Mouse (Mus musculus): ENCODE measurements around the gene Nmnat1. TPM values are rescaled to one million over a fixed set of nuclear protein-coding genes. Genes with fewer than 3 reads are reported as not detected.

The Nmnat1 gene
- total RNA-seq (2021), result 1 to 10 TPM; 7.7 to 8.6 TPM
- long read RNA-seq, experiment 1, transcript Nmnat1-201 (5 exons, 1,238 nt), result major isoform, 7 of 8 reads
- long read RNA-seq, experiment 1, partial matches to known transcripts, result 0 of 8 reads
- long read RNA-seq, experiment 1, other reads (novel, unspliced or antisense), result 1 of 8 reads
- long read RNA-seq, experiment 2, partial matches to known transcripts, result 1 of 7 reads
- long read RNA-seq, experiment 2, other reads (novel, unspliced or antisense), result 1 of 7 reads

DNA sequence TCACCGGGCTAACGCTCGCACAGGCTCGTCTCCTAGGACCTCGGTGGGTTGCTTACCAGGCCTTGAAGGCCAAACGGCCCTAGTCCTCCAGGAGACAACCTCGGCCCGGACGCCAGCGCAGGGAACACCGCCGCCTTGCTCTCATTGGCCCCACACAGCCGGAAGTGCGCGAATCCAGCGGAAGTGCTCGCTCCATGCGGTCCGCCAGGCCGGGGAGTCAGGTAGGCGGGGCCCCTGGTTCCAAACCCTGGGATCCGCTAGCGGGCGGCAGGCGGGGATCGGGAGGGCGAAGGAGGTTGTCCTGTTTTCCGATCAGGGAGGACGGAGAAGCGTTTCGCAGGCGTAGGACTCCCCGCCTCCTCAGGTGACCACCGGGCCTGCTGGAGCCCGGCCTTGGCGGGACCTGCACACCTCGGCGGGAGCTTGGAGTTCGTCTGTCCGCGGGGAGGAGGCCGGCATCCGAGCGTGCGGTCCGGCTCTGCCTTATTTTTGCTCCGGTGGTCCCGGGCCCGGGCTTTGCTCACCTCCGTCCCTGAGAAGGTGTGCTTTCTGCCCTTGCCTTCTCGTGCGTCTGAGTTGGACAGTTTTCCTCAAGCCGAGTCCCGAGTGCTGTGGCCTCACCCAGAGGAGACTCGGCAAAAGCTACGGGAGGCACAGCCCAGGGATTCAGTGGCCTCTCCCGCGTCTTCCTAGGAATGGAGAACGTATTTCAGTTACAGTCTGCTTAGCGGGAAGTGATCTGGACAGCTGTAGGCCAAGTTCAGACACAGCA, at the start of gene Nmnat1, which contains the start of gene Lzic:
Gene Nmnat1 (minus strand): TSS at position 150 of the 772 bp plus-strand sequence.
Gene Lzic (plus strand): TSS at position 177 of the 772 bp plus-strand sequence.
- intact Hi-C loops (cut with DNase I), result loop anchor here (5.0 kb wide), 1 partner anchor 62 kb away; no protein-coding TSS in a partner anchor
- DNase-seq (ENCODE audit: low spot score in 2 of 2), result peak; percentile 91 to 93

DNA sequence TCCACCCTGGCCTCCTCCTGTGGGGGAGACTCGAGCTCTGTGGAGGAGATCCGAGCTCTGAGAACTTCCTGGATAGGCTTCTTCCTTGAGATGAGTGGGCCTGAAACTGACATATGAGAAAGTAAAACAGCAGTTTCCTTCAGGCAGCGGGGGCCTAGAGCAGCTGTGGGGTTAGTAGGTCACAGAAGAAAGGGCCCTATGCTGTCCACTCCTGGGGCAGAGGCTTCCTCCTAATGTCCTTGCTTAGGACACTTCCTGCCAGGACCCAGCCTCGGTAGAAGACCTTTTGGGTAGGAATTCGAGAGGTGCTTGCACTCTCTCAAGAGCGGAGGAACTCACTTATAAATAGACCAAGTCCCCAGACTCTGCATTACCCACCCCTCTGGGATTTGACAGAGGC, 44.7 kb upstream of the Nmnat1 start:
- DNase-seq (ENCODE audit: low spot score in 2 of 2), result no peak
- intact Hi-C loops (cut with DNase I), result no loop called here

DNA sequence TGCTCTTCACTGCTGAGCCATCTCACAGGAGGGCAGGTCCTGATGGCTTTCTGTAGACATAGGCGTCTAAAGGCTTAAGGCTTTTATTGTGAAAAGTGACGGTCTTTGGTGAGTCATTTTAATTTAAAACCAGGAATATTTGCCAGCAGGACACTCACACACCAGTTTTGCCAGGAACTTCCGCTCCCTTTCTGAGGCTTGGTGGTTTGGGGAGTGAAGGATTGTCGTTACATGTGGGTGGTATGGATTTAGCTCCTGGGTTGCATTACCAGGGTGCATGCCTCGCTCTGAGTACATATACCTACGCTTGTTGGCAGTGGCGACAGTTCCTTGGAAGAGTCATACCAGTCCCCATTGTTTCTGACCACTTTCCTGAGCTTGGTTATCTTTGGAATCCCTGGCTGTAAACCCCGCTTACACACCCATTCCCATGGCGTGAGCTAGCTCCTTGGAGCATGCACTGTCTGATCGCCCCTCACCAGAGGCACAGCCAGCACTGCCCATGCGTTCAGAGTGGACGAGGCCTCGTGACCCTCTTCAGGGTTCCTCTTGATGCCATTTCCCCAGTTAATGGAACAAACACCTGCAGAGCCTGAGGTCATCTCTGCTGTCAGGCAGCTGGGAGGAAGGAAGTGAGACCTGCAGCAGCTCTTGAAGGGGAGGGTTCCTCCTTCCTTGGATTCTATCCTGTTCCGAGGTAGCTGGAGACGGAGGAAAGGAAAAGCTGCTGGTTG, 42.8 kb upstream of the Nmnat1 start:
- DNase-seq (ENCODE audit: low spot score in 2 of 2), result no peak
- intact Hi-C loops (cut with DNase I), result no loop called here

DNA sequence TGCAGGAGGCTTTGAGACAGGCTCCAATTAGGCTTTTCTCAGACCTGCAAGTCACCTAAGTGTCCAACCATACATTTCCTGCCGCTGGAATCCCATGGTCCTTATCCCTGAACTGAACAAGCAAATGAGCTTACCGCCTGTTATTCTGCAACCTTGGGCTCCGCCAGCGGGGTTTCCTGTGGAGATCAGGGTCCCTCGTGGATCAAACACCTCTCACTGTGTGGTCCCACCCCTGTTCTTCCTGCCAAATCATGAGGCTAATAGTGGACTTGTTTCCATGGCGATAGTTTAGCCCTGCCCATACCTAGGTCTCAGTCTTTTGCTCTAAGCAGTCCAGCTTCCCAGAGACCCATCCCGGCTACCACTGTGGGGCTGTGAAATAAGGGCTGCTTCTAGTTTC, 41.3 kb upstream of the Nmnat1 start:
- intact Hi-C loops (cut with DNase I), result no loop called here

DNA sequence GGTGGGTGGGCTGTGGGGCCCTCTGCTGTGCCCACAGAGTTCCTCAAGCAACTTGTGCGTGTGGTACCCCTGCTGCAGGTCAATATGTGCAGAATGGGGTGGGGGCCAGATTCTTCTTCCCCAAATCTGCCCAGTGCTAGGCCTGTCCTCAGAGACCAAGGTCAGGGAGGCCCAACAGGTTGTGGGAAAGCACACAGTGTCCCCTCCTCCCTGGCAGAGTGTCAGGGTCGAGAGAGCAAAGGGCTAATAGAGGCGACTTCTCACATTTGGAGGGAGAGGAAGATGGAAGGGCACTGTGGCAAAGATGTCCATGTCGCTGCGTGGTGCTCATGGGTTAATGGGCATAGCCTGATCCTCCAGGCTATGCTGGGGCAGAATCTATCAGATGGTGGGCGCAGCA, 40.8 kb upstream of the Nmnat1 start:
- intact Hi-C loops (cut with DNase I), result no loop called here

More for the DNA sequence above, 41.3 kb upstream of the Nmnat1 start:
- no peak for DNase-seq (ENCODE audit: low spot score in 2 of 2)

DNA sequence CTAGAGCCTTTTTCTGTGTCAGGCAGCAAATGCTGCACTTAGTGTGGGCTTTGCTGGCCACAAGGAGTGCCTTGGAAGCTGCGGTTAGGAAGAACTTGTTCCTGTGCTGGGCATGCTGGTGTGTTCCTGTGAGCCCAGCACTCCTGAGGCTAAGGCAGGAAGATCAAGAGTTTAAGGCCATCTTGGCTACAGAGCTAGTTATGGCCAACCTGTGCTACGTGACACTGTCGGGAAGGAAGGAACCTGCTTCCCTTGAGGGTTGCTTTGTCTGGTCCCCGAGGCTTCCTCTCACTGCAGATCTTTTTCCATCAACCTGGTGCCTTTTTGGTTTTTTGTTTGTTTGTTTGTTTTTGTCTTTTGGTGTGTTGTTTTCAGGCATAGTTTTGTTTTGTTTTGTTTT, 40.2 kb upstream of the Nmnat1 start:
- no peak for DNase-seq (ENCODE audit: low spot score in 2 of 2)
- intact Hi-C loops (cut with DNase I), result no loop called here

More for the DNA sequence above, 40.8 kb upstream of the Nmnat1 start:
- DNase-seq (ENCODE audit: low spot score in 2 of 2), result no peak

DNA sequence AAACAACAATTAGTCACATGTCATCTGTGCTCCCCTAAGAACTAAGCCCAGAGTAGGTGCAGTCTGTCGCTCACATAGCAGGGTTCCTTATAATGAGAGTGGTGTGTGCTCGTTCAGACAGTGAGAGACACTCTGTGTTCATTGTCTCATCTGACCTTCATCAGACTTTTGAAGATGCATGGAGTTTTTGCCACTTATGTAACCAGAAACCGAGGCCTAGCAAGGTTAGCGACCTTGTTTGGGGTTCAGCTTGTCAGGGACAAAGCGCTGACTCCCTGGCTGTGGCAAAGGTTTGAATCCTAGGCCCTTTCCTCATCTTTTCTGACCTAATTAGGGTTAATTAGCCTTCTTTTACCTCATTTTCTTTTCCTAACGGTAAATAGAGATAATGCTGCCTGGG, 39.0 kb upstream of the Nmnat1 start:
- intact Hi-C loops (cut with DNase I), result no loop called here
- DNase-seq (ENCODE audit: low spot score in 2 of 2), result no peak

DNA sequence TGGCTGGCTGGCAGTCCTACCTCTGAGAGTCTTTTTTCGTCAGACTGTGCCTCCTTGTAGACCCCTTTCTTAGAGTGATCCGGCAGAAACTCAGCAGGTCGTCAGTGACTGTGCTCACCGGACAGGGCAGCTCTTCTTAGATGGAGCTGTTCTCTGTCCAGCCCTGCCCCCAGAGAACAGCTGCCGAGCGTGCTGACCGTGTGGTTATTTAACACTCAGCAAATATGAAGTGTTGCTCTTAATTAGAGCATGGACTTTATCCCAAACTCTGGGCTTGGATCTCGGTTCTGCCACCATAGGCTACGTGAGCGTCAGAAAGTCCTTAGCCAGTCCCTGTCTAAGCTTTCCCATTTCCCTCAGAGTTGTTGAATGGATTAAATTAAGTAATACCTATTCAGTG, 36.3 kb upstream of the Nmnat1 start:
- no peak for DNase-seq (ENCODE audit: low spot score in 2 of 2)

DNA sequence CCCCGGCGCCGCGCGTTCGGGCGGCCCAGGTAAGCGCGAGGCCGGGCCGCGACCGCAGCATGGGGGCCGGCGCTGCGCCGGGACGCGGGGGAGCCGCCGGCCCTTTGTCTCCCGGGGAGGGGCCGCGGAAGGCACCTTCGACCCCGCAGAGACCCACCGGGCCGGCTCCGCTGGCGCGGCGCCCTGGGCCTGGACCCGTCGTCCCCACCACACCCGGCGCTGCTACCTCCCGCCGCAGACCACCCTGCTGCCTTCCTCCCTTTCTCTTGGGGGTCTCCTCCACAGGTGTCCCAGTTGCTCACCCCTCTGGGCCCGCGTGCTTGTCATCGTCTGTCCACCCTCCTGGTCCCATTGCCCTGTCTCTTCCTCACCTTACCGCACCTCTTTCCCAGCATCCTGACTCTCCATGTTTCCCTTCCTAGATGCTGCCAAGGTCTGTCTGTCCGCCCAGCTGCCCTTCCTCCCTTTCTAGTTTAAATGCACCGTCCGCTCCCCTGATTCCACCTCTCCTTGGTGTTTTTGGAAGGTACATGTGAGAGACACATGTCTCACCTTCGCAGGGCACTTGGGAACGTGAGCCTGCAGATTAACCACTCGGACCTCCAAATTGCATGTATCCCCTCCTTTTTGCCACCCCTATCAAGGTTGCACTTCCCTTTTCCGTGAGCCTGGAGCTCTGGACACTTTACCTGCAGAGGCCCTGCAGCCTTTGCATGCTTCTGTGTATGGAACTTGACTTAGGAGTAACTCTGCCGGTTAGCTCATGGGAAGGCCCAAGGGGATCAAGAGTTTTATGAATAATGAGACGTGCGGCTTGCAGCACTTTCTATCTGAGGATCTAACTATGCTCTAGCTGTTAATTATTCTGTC, 33.6 kb upstream of the Nmnat1 start:
- no peak for DNase-seq (ENCODE audit: low spot score in 2 of 2)

More for the DNA sequence above, 36.3 kb upstream of the Nmnat1 start:
- intact Hi-C loops (cut with DNase I), result no loop called here

DNA sequence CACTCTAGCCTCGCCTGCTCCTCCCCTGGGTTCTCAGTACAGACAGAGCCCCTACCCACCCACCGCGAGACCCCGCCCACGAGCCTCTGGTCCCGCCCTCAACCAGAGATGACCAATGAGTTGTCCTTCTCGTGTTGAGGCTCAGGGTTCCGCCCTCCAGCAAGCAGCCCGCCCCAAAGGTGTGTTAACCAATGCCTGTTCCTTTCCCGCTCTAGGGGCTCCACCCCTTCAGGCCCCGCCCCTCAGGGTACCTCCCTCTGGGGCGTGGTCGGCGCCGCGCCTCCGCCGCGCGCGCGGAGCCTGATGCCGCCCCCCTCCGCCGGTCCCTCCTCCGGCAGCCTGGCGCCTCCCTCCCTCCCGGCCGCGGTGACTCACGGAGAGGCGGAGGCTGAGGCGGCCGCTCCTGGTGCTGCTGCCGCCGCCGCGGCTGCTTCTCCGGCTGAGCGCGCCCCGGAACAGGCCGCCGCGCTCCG, 32.9 kb upstream of the Nmnat1 start, which contains the start of gene Ctnnbip1:
Gene Ctnnbip1 (plus strand): TSS at position 369 of the 473 bp plus-strand sequence.
- intact Hi-C loops (cut with DNase I), result no loop called here
- peak; percentile 93 to 96 for DNase-seq (ENCODE audit: low spot score in 2 of 2)

More for the DNA sequence above, 33.6 kb upstream of the Nmnat1 start:
- intact Hi-C loops (cut with DNase I), result no loop called here

DNA sequence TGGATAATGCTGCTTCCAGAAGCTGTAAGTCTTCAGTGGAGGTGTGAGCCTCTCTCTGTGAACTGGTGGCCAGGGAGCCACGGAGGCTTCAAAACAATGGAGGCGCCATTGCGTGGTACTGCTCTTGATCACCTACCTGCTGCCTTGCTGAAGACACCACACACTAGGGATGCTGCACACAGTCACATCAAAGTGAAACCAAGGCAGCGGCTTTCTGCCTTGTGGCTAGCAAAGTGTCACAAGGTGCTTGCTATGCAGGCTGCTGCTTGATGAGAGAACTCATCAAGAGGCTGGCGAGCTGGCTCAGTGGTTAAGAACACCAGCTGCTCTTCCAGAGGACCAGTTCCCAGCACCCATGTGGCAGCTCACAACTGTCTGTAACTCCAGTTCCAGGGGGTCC, 30.7 kb upstream of the Nmnat1 start:
- intact Hi-C loops (cut with DNase I), result no loop called here
- DNase-seq (ENCODE audit: low spot score in 2 of 2), result no peak

DNA sequence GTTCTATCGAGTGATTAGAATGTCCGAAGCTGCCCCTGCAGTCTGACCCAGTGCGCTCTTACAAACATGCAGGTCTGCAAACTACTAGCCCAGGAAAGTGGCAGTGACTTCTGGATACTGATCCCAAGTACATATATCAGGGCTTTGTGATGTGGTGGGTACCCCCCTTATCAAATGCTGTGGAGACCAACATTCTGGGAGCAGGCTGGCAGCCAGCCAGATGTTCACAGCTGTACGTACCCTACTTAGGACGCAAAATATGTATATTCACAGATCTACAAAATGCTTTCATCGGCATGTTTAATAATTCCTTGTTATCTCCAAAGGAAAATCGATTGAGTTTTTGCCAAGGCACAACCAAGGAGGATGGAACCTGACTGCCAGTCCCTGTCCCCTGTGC, 27.1 kb upstream of the Nmnat1 start:
- no peak for DNase-seq (ENCODE audit: low spot score in 2 of 2)
- intact Hi-C loops (cut with DNase I), result no loop called here

DNA sequence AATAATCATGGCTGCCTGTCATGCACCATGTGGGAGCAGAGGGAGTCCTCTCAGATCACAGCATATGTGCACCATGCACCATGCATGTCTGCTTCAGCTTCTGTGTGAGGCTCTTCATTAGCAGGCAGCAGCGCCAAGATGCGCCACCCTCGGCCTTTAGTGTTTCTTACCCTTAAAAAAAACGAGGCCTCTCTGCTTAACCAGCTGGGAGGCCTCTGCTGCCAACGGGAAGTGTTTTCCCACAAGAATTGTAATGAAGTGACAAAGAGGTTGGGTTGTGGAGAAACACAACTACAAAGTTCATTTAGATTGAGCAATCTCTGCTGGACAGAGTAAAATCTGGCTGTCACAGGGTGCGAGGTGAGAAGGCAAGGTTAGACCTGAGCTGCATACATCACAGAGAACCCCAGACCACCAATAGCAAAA, 26.2 kb upstream of the Nmnat1 start:
- DNase-seq (ENCODE audit: low spot score in 2 of 2), result no peak
- intact Hi-C loops (cut with DNase I), result no loop called here

DNA sequence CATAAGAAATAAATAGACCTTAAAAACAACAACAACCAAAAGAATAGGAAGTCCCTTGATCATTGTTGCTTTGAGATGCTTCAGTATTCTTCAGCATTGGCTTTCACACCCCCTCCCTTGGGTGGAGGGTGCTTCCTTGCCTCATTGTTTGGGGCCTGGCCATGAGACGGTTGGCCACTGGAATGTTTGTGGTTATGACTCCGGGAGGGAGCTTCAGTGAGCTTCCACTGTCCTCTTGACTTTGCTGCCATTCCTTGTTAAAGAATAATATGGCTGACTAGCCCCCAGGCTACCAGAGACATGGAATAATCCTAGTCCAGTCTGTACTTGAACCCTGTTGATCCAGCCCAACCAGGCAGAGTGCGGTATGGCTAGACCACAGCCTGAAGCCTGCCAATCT, 21.9 kb upstream of the Nmnat1 start:
- DNase-seq (ENCODE audit: low spot score in 2 of 2), result no peak
- intact Hi-C loops (cut with DNase I), result no loop called here

DNA sequence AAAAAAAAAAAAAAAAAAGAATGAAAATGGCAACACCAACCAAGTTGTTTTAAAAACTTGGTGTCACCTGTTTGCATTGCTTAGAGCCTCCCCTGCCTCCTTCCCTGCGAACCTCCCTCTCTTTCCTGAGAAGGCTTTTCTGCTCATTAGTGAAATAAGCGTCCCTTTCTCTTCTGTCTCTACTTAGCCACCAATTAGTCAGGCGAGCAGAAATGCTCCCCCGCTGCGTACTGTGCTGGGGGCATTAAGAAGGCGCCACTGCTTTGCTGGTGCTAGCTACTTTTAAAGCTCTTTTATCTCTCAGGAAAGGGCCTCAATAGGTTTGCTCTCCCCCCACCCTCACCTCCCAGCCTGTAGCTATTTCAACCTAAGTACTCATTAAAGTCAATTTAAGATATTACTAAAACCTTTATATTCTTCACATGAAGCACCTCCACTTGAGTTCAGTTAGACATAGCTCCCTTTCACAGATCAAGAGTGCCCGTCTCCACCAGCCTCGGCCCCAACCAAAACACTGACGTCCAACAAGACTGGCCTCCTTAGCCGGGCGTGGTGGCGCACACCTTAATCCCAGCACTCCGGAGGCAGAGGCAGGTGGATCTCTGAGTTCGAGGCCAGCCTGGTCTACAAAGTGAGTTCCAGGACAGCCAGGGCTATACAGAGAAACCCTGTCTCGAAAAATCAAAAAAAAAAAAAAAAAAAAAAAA, 20.4 kb upstream of the Nmnat1 start:
- no peak for DNase-seq (ENCODE audit: low spot score in 2 of 2)
- intact Hi-C loops (cut with DNase I), result no loop called here

DNA sequence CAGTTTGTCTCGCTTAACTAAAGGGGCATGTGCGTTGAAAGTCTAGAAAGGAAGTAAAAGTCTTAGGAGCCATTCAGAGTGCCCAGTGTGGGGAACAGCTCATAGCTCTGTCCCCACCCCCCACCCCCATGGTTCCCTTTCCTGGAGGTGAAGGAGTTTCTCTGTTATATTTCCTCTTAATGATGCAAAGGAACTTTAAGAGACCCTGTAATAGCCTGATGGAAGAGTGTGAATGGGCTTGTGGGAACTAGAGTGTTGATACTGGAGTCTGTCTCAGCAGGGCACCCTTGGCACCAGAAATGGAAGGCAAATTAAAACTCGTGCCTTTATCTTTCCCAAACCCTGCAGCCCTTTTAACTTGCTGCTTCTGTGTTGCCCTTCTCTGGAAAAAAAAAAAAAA, 19.9 kb upstream of the Nmnat1 start:
- intact Hi-C loops (cut with DNase I), result no loop called here
- DNase-seq (ENCODE audit: low spot score in 2 of 2), result no peak

DNA sequence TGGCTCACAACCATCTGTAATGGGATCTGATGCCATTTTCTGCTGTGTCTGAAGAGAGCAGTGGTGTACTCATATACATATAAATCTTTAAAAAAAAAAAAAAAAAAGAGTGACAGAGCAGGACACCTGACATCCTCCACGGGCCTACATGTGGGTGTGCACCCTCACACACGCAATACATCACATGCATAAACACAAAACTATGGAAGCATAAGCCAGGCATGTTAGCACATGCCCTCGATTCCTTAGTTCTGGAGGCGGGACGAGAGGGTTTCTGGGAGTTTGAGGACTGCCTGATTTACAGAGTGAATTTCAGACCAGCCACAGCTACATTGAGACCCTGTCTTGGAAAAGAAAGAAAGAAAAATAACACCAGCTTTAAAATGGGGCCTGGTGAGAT, 19.4 kb upstream of the Nmnat1 start:
- intact Hi-C loops (cut with DNase I), result no loop called here
- DNase-seq (ENCODE audit: low spot score in 2 of 2), result no peak

DNA sequence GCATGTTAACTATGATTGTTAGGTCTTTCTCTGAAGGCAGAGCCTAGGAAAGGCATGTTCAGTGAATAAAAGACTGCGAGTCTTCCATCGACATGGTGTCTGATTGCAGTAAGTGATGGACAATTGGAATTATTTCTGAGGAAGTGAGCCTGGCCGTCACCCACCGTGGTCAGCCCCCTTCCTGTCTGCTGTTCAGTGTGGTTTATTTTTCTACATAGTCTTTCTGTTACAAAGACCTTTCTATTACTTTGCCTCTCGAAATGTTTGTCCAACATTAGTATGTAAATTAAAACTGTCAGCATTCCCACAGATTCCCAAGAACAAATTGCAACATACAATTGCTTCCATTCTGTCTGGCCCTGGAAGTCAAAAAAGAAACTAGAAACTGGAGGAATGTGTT, 14.8 kb upstream of the Nmnat1 start:
- intact Hi-C loops (cut with DNase I), result no loop called here
- DNase-seq (ENCODE audit: low spot score in 2 of 2), result no peak

DNA sequence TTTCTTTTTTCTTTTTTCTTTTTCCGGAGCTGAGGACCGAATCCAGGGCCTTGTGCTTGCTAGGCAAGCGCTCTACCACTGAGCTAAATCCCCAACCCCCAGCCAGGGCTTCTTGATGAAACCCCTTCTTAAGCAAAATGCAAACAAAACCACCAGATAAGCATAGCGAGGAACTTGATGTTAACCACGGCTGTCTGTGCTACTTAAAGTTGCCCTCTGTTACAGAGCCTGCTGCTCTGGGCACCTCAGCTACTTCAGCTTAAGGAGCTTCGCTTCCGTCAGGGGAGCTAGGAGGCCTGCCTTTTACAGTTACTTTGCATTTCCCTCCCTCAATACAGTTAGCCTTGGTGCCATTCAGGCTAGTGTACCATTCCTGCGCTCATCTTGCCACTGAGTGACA, 13.9 kb upstream of the Nmnat1 start:
- no peak for DNase-seq (ENCODE audit: low spot score in 2 of 2)
- intact Hi-C loops (cut with DNase I), result no loop called here
